Mouse (Mus musculus): Measurements from ENCODE around the gene Grk2.
"Not testable (repeated sequence)": the region's sequence is repeated elsewhere in the genome, so short reads cannot be mapped to it uniquely, and the experiment has no call there.

Grk2 gene

DNA sequence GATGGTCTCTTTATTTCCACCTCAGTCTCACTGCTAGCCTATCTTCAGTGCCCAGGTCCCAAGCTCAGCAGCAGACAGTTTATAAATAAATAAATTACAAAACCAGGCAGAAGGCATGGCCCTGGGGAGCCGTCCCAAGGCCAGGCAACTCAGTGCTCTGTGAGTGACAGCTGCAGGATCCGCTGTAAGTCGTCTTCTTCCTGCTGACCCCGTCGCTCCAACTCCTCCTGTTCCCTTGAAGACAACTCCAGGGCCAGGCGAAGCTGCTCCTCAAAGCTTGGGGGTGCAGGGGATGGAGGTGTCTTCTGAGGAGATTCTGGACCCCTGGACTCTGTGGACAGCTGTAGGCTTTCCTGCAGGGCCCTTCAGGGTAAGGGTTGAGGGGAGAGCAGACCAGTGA is 35.8 kb downstream of the Grk2 start:
- no peak for DNase-seq (ENCODE audit: low spot score in 2 of 2)

DNA sequence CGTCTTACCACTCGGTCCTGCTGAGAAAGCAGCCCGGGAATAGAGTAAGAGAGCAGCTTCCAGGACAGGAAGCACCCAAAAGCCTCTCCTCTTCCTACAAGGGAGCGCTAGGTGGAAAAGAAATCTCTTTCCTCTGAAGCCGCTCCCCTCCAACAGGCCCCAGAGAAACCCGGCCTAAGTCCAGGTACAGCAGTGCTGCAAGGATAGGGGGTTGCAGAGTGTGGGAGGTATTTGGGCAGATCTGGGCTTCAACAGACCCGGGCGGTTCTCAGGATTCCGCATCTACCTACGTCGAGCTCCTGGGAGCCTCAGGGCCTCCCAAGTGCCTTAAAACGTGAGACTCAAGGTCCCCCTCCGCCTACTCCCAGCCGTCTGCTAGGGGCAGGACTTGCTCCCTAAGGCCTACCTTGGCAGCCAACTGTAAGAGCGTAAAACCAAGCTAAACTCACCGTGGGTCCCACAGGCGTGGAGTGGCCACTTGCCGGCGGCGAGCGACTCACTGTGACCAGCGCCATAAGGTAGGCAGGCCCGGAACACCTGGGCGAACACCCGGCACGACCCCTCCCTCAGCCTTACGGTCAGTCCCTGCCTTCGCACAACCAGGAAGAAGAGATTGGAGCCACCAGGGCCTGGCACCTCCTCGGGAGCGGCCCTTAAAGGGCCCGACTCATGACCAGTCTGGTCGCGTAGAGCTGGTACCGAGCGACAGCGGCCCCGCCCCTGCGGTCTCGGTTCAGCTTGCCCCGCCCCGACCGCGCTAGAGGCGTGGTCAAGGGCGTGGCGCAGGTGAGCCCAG is 37.3 kb downstream of the Grk2 start, which contains the start of gene Ssh3:
TSS of gene Ssh3 (minus strand) at position 615 of the 796 bp plus-strand sequence.
- DNase-seq (ENCODE audit: low spot score in 2 of 2): peak in 1 of 2 experiments; percentile 41

DNA sequence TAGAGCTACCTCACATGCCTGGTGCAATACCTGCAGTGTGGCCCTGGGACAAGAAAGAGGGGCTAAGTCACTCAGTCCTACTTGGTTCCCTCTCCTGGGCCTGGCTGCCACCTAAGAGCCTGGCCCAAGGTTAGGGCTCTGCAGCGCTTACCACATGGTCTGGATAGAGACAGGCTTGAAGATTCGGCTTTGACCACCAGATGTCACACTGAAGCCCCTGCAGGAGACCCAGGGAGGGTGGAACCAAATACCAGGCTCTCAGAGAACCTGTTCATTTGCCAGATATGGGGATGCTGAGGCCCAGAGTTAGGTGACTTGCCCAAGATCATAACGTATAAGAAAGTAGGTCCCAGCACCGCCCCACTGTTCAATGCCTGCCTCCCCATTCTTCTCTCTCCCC is 40.1 kb downstream of the Grk2 start:
- DNase-seq (ENCODE audit: low spot score in 2 of 2): peak in 1 of 2 experiments; percentile 28

DNA sequence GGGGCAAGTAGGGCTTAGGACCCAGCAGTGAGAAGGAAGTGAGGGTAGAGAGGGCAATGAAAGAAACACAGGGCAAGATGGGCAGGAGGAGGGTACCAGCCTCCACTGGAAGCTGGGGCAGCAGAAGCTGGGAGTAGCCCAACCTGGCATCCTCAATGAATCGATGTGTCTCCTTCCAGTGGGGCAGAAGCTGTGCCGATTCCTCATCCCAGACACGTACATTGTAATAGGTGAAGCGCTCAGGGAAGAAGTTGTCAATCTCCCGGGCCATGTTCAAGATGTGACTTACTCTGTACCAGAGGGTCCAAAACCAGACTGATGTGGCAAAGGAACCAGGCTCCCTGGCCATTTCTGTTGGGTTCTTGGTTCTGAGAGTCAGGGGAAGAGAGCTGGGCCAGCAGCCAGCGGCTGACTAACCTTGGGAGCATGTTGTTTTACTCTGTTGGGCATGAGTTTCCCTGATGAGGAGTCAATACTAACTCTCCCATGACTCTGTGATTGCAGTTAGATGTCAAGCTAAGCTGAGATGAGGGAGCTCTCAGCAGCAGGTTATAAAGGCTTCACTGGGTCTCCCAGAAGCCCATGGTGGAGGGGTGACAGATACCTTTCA is 41.7 kb downstream of the Grk2 start:
- DNase-seq (ENCODE audit: low spot score in 2 of 2): no peak

- DNase-seq (ENCODE audit: low spot score in 2 of 2): no peak
Measured at GRCm38 (mm10) chr19:4263702-4264101, 42.3 kb downstream of the Grk2 start.

GRCm38 (mm10) chr19:4262756-4263155 is 43.3 kb downstream of the Grk2 start:
- DNase-seq (ENCODE audit: low spot score in 2 of 2): no peak

GRCm38 (mm10) chr19:4261038-4261698 is 44.9 kb downstream of the Grk2 start:
- peak in 1 of 2 experiments; percentile 51 for DNase-seq (ENCODE audit: low spot score in 2 of 2)

DNA sequence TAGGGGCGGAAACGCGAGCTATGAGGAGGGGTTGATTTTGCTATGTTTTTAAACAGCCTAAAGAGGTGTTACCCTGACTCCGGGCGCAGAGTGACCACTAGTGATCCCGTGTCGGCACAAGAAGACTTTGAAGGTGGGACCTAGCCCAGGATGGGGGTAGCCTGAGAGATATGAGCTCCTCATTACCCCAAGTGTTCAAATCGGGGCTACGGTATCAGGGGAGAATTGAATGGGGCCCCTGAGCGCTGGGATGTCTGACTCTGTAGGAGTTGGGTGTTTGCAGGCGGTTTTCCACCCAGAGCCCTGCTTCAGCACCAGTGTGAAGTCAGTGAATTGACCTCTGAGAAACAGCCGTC is 48.1 kb downstream of the Grk2 start:
- DNase-seq (ENCODE audit: low spot score in 2 of 2): no peak

- peak; percentile 80 to 92 for DNase-seq (ENCODE audit: low spot score in 2 of 2)
Measured at GRCm38 (mm10) chr19:4257216-4257896, 48.7 kb downstream of the Grk2 start.

DNA sequence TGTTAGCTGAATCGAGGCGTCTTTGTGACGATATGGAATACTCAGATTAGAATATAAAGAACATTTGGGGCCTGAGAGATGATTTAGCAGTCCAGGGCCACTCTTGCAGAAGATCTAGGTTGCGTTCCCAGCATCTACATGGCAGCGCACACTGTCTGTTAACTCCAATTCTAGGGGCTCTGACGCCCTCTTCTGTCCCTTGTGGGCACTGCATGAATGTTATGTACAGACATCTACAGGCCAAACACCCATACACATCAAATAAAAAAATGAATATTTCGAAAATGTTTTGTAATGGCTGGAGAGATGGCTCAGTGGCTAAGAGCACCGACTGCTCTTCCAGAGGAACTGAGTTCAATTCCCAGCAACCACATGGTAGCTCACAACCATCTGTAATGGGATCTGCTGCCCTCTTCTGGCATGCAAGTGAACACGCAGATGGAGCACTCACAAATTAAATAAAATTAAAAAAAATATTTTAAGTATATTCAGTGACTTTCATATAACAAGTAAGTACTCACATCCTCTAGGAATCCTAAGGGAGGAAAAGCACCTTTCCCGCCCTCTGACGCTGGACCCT is 50.3 kb downstream of the Grk2 start:
- DNase-seq (ENCODE audit: low spot score in 2 of 2): no peak

GRCm38 (mm10) chr19:4254230-4254629 is 51.8 kb downstream of the Grk2 start:
- DNase-seq (ENCODE audit: low spot score in 2 of 2): no peak

DNA sequence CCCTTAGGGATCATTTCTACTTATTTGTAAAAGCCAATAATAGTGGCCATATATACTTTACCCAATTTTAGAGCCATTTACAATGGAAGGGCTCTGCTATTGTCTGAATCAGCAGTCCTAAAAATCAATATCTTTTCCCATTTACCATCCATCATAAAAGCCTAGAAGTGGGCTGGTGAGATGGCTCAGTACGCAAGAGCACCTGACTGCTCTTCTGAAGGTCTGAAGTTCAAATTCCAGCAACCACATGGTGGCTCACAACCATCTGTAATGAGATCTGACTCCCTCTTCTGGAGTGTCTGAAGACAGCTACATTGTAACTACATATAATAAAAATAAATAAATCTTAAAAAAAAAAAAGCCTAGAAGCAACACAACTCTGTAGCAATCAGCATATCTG is 57.3 kb downstream of the Grk2 start:
- DNase-seq (ENCODE audit: low spot score in 2 of 2): not testable (repeated sequence)

DNA sequence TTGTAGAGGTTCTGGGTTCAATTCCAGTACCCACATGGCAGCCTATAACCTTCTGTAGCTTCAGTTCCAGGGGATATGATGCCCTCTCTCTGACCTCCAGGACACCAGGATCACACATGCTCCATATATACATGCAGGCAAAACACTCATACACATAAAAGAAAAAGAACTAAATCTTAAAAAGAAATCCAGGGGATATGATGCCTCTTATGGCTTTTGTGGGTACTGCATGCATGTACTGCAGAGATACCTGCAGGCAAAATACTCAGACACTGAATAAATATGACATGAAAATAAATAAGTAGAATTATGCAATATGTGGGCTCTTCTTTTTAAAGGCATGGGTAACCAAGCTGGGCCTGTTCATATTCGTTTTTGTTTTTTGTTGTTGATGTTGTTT is 59.0 kb downstream of the Grk2 start:
- DNase-seq (ENCODE audit: low spot score in 2 of 2): no peak

- no peak for DNase-seq (ENCODE audit: low spot score in 2 of 2)
Measured at GRCm38 (mm10) chr19:4244775-4245174, 61.2 kb downstream of the Grk2 start.

- no peak for DNase-seq (ENCODE audit: low spot score in 2 of 2)
Measured at GRCm38 (mm10) chr19:4242416-4242815, 63.6 kb downstream of the Grk2 start.

- no peak for DNase-seq (ENCODE audit: low spot score in 2 of 2)
Measured at GRCm38 (mm10) chr19:4240247-4240668, 65.8 kb downstream of the Grk2 start.
